ENCODE assay signal across 27 mouse cellular contexts in the genomic region with DNA sequence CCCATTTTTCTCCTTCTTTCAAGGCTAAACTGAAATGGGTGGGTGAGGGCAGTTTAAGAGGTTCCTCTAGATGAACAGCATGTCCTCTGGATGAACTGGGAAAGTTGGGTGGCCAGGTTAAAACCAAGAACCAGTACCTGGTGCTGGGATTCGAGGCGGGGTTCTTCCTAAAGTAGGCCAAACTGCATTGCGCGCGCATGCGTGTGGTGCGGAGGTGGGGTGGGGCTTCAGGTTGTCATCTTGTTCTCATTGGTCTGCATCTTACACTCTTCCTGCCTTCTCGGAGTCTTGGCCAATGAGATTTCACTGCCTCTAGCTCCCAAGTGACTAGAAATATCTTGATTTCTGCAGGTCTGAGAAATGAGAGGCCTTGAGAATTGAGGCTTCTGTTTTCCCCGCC. TPM values are rescaled to one million over a fixed set of nuclear protein-coding genes. Genes with fewer than 3 reads are reported as not detected.
"Had no signal": no experiment of that assay in that cellular context is flagged by ENCODE, and none has a peak within 500 bp of the region (broad histone marks: within the 10 kb centered on the region; RNA-seq: fewer than 3 reads in every experiment).

A gene (minus strand): TSS at position 165 of the 400 bp plus-strand sequence.

- DNase-seq: liver, embryonic 13.5 days; liver, postnatal 0 days; lung, adult 2 months; lung, postnatal 14 days; lung, postnatal 36 days; right cerebral cortex, adult 18-20 months; right cerebral cortex, postnatal 25 days; right cerebral cortex, postnatal 4 days; spleen, adult 18-20 months; thymus, adult 2 months; thymus, postnatal 25 days; thymus, postnatal 4 days had no signal

- H3K36me3 ChIP-seq: liver, embryonic 13.5 days; liver, embryonic 15.5 days; lung, embryonic 15.5 days; midbrain, embryonic 13.5 days; midbrain, embryonic 15.5 days; neural tube, embryonic 12.5 days had no signal

- H3K27ac ChIP-seq: liver, embryonic 13.5 days; liver, embryonic 15.5 days; lung, embryonic 15.5 days; macrophage; midbrain, embryonic 13.5 days; midbrain, embryonic 15.5 days; neural tube, embryonic 12.5 days had no signal

- H3K27me3 ChIP-seq: liver, embryonic 13.5 days; liver, embryonic 15.5 days; lung, embryonic 15.5 days; midbrain, embryonic 13.5 days; midbrain, embryonic 15.5 days; neural tube, embryonic 12.5 days had no signal

- H3K9me3 ChIP-seq: liver, embryonic 15.5 days; lung, embryonic 15.5 days; midbrain, embryonic 13.5 days; midbrain, embryonic 15.5 days had no signal

- H3K4me1 ChIP-seq: liver, embryonic 13.5 days; liver, embryonic 15.5 days; lung, embryonic 15.5 days; megakaryocyte, embryonic 14.5 days; midbrain, embryonic 13.5 days; midbrain, embryonic 15.5 days; neural tube, embryonic 12.5 days had no signal

- H3K4me3 ChIP-seq: liver, embryonic 13.5 days; liver, embryonic 15.5 days; lung, embryonic 15.5 days; megakaryocyte, embryonic 14.5 days; midbrain, embryonic 13.5 days; midbrain, embryonic 15.5 days; neural tube, embryonic 12.5 days had no signal

RNA-seq across cellular contexts. Expression of the gene that starts here (rescaled TPM):
- polyA plus RNA-seq: liver, embryonic 13.5 days; liver, embryonic 15.5 days; liver, postnatal 0 days; lung, adult 2 months; lung, embryonic 15.5 days; lung, postnatal 0 days; macrophage; midbrain, embryonic 11.5 days; midbrain, embryonic 13.5 days; midbrain, embryonic 15.5 days; midbrain, postnatal 0 days; neural tube, embryonic 12.5 days; neural tube, embryonic 14.5 days; small intestine, adult 2 months; stomach, embryonic 14.5 days; stomach, embryonic 16.5 days; thymus, adult 2 months; urinary bladder, adult 2 months had no signal
